Mouse (Mus musculus) layer of hippocampus, adult 18-20 months (tissue): ENCODE results near the gene Ibtk. TPM values are rescaled to one million over a fixed set of nuclear protein-coding genes. Genes with fewer than 3 reads are reported as not detected.
A peak's percentile ranks its signal among the peaks of the same experiment; 100 is the strongest.

ENCODE experiments used
- DNase-seq, 2 experiments: peaks; one replicate each; pipeline ENCODE4 v3.0.0; 2022; ENCODE audit warnings: low spot score in 2 of 2
- total RNA-seq, 2 experiments: library from RNA; stranded (reverse); gene quantifications; 2 replicates each; pipeline ENCODE4 v1.2.3; 2021

The Ibtk gene
- total RNA-seq, 2 experiments from 2014 or later = 21.8 to 22.9 TPM

DNA sequence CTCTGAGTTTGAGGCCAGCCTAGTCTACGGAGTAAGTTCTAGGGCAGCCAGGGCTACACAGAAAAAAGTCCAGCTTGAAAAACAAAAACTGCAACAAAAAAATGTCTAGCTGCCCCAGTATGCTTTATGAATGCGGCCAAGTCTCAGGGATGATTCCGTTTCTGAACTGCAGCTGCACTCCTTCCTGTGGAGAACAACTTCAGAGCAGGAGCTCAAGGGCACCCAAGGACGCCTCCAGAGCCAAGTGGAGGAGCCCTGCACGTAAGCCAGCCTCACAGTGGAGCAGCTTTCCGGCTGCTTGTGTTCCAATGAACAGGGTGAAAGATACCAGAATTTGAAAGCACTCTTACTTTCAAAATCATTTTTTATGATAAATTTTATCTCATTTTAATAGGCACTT, 41.8 kb downstream of the Ibtk start:
- no peak for DNase-seq

- no peak for DNase-seq
Measured at GRCm38 (mm10) chr9:85701981-85702380, 47.2 kb downstream of the Ibtk start.

DNA sequence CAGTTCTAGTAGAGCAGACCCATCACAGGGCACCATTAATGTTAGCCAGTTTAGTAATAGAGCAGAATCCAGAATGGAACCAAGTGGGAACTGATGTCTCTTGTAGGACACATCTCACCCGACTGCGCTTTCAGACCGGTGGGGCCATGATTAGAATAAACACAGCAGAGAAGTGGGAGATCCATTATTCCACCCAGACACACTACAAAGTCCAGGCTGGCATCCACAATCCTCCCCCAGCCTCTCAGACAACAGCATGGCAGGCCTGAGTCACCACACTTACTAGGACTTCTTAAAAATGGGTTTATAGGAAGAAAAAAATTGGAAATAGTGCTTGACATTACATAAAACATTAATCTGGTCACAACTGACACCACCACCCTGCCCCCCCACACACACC, 53.5 kb downstream of the Ibtk start:
- DNase-seq = no peak

GRCm38 (mm10) chr9:85693231-85694116, 55.7 kb downstream of the Ibtk start:
- DNase-seq = peak in 1 of 2 experiments; percentile 30

DNA sequence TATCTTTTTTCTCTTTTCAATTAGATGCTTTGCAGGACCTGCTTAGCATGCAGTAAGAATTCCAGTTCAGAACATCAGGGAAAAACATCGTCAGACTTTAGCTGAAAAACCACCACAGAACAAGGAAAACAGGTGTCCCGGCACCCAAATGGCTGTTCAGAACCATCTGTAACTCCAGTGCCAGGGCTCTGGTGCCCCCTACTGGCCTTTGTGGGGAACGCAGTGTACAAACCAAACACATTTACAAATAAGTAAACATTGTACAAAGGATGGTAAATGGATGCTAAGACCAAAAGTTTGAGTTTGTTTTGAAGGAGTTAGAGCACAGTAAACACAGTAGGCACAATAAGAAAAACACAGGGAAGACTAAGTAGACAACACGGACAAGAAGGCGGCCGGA, 64.1 kb downstream of the Ibtk start:
- no peak for DNase-seq

DNA sequence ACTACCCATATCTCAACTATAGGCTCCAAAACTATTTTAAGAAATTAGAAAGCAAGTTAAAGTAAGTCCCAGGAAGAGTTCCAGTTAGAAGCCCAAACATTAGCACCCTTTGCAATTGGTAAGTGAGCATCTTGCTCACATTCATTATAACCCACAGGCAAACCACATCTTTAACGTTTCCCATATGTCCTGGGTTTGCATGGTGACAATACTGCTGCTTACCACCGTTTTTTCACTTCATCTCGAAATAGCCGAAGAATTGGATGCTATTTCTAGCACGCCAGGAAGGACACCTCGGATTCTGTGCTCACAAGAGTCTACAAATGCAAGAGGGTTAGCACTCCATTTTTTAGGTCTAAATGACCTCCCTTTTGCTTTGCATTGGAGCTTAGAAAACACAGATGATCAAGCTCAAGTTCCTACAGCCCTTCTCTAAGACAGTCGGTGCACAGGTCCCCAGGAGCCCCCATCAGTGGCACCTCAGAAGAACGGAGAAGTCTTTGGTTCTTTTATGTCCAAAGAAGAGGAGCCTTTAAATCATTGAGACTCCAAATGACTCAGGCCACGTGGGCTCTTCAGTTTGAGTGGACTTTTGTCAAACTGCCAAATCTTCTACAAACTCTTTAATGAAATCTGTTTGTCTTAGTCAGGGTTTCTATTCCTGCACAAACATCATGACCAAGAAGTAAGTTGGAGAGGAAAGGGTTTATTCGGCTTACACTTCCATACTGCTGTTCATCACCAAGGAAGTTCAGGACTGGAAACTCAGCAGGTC, 73.8 kb downstream of the Ibtk start:
- DNase-seq = no peak

- peak in 1 of 2 experiments; percentile 8 for DNase-seq
Measured at GRCm38 (mm10) chr9:85673907-85674481, 75.1 kb downstream of the Ibtk start.

GRCm38 (mm10) chr9:85671582-85672331, 77.4 kb downstream of the Ibtk start:
- DNase-seq = no peak

DNA sequence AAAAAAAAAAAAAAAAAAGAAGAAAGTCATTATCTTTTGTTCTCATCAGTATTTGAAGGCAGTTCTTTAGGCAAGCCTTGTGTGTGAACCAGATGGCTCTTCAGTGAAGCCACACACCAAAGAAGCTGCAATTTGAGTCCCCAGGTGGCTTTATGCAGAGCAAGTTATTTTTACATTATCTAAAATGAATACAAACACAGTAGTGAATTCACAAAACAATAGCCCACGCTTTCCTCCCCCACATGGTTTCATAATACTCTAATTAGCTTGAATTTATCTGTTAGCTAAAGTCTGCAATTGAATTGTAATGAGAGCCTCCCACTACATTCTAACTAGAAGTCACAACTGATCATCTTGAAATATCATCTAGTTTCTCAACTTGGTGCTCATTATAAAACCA, 84.8 kb downstream of the Ibtk start:
- DNase-seq = peak; percentile 18 to 85

- DNase-seq = no peak
Measured at GRCm38 (mm10) chr9:85663810-85664209, 85.3 kb downstream of the Ibtk start.

- DNase-seq = no peak
Measured at GRCm38 (mm10) chr9:85663091-85663490, 86.0 kb downstream of the Ibtk start.

GRCm38 (mm10) chr9:85653401-85653800, 95.7 kb downstream of the Ibtk start:
- no peak for DNase-seq

DNA sequence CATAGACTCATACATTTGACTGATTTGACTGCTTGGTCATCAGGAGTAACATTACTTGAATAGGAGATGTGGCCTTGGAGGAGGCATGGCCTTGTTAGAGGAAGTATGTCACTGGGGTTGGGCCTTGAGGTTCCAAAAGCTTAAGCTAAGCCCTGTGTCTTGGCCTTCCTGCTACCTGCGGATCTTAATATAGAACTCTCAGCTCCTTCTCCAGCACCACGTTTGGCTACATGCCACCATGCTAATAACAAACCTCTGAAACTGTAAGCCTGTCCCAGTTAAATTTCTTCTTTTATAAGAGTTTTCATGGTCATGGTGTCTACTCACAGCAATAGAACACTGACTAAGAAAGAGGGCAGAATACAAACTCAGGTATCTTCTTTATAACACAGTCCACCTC, 110.9 kb downstream of the Ibtk start:
- DNase-seq = no peak

Other genes with a start within 250 kb of the Ibtk start
- gene Tpbg, start 93.0 kb upstream of the Ibtk start, total RNA-seq = 10 to 100 TPM in 1 of 2 experiments, 1 to 10 TPM in 1; 9.8 to 12.2 TPM